10 mouse cellular contexts compared by ENCODE assay signal in genomic region chr4:106162551-106162950, GRCm38 (mm10).
"Had no signal": no experiment of that assay in that cellular context is flagged by ENCODE, and none has a peak within 500 bp of the region (broad histone marks: within the 10 kb centered on the region; RNA-seq: fewer than 3 reads in every experiment).

No protein-coding gene starts in this region.

- DNase-seq: kidney, adult 18-20 months; kidney, adult 9 months; left cerebral cortex, postnatal 4 days; liver, postnatal 0 days; lung, embryonic 14.5 days; lung, postnatal 14 days; retina, postnatal 1 day; right cerebral cortex, postnatal 25 days; thymus, adult 18-20 months; thymus, postnatal 36 days had no signal
